In genomic region chr16:24973009-24973631, GRCm38 (mm10) we compare ENCODE assay signal across 20 mouse cellular contexts.
DNase-seq lines count a peak whose midpoint lies in the region; ATAC-seq and TF ChIP-seq lines count a peak whose summit lies in the region.
"Had no signal": no experiment of that assay in that cellular context is flagged by ENCODE, and none has a peak within 500 bp of the region (broad histone marks: within the 10 kb centered on the region; RNA-seq: fewer than 3 reads in every experiment).

No protein-coding gene starts in this region.

- peak; percentile 38 for DNase-seq in embryonic facial prominence, embryonic 14.5 days (ENCODE audit: low spot score)
- no peak for DNase-seq in embryonic facial prominence, embryonic 10.5 days (ENCODE audit: low spot score)
- DNase-seq in splenic B cell, adult 2 months (ENCODE audit: low read depth, low spot score): peak; percentile 58
- no peak for DNase-seq in ovary, adult 18-20 months (ENCODE audit: low spot score)
- no peak for DNase-seq in stomach, postnatal 0 days (ENCODE audit: low spot score)
- DNase-seq: adrenal gland, adult 2 months; cerebellum, adult 18-20 months; liver; liver, postnatal 0 days; lung, postnatal 36 days; retina, postnatal 1 day had no signal

- peaks cover 3% of the 10 kb centered on the region for H3K4me1 ChIP-seq in embryonic facial prominence, embryonic 14.5 days (ENCODE audit: control insufficient read depth, insufficient read depth, low read length)
- H3K4me1 ChIP-seq in embryonic facial prominence, embryonic 10.5 days: no peaks in the 10 kb centered on the region
- peaks cover 16% of the 10 kb centered on the region for H3K4me1 ChIP-seq in heart, embryonic 16.5 days (ENCODE audit: control insufficient read depth, insufficient read depth, low read length)
- H3K4me1 ChIP-seq in heart, embryonic 12.5 days (replicated peaks): peaks cover 4% of the 10 kb centered on the region
- H3K4me1 ChIP-seq in forebrain, embryonic 15.5 days: peaks cover 20% of the 10 kb centered on the region
- no peaks in the 10 kb centered on the region for H3K4me1 ChIP-seq in stomach, postnatal 0 days (replicated peaks; ENCODE audit: control insufficient read depth, insufficient read depth)
- H3K4me1 ChIP-seq: hindbrain, embryonic 12.5 days; kidney, embryonic 15.5 days; midbrain, embryonic 12.5 days; stomach, embryonic 15.5 days had no signal

- WGBS in embryonic facial prominence, embryonic 14.5 days: 67% methylated on average over 5 of the region's 5 CpGs
- whole genome bisulfite sequencing in embryonic facial prominence, embryonic 10.5 days: 83% methylated on average over 5 of the region's 5 CpGs
- 63% methylated on average over 5 of the region's 5 CpGs for WGBS in heart, embryonic 16.5 days
- 72% methylated on average over 5 of the region's 5 CpGs for WGBS in heart, embryonic 12.5 days
- WGBS in forebrain, embryonic 15.5 days: 35% methylated on average over 5 of the region's 5 CpGs
- 72% methylated on average over 5 of the region's 5 CpGs for WGBS in stomach, postnatal 0 days

- H3K27me3 ChIP-seq in embryonic facial prominence, embryonic 14.5 days (replicated peaks; ENCODE audit: control insufficient read depth, insufficient read depth, low read length): no peaks in the 10 kb centered on the region
- H3K27me3 ChIP-seq in embryonic facial prominence, embryonic 10.5 days (replicated peaks; ENCODE audit: low read depth, poor library complexity, severe bottlenecking): no peaks in the 10 kb centered on the region
- no peaks in the 10 kb centered on the region for H3K27me3 ChIP-seq in heart, embryonic 16.5 days (ENCODE audit: control insufficient read depth, insufficient read depth, low read length)
- no peaks in the 10 kb centered on the region for H3K27me3 ChIP-seq in heart, embryonic 12.5 days (replicated peaks)
- H3K27me3 ChIP-seq in forebrain, embryonic 15.5 days: no peaks in the 10 kb centered on the region
- no peaks in the 10 kb centered on the region for H3K27me3 ChIP-seq in splenic B cell, adult 2 months (ENCODE audit: control insufficient read depth, insufficient read depth, low read length, poor library complexity, severe bottlenecking)
- H3K27me3 ChIP-seq in stomach, postnatal 0 days (ENCODE audit: control insufficient read depth, insufficient read depth, low read length): no peaks in the 10 kb centered on the region
- H3K27me3 ChIP-seq: embryonic facial prominence, embryonic 12.5 days; hindbrain, embryonic 12.5 days; kidney, embryonic 15.5 days; midbrain, embryonic 12.5 days; stomach, embryonic 15.5 days had no signal

- no peak for ATAC-seq in embryonic facial prominence, embryonic 14.5 days (ENCODE audit: low read depth)
- no peak for ATAC-seq in heart, embryonic 16.5 days (replicated peaks; ENCODE audit: extremely low read depth, insufficient read depth, low FRiP score)
- no peak for ATAC-seq in heart, embryonic 12.5 days (ENCODE audit: insufficient number of reproducible peaks, low FRiP score)
- peak; percentile 87 for ATAC-seq in forebrain, embryonic 15.5 days (replicated peaks)
- no peak for ATAC-seq in stomach, postnatal 0 days (ENCODE audit: low FRiP score, low TSS enrichment)
- ATAC-seq: inflammation-experienced regulatory T-cells, adult 6 months; liver, postnatal 0 days had no signal

- 0 out of 2 replicates have a peak, but pooled peaks cover 3% of the 10 kb centered on the region for H3K36me3 ChIP-seq in embryonic facial prominence, embryonic 14.5 days (ENCODE audit: control insufficient read depth, insufficient read depth, low read length)
- peaks cover 8% of the 10 kb centered on the region for H3K36me3 ChIP-seq in embryonic facial prominence, embryonic 10.5 days (replicated peaks)
- H3K36me3 ChIP-seq in heart, embryonic 16.5 days (ENCODE audit: control insufficient read depth, insufficient read depth): peaks cover 12% of the 10 kb centered on the region; the same call in 1 of the 2 replicates
- peaks cover 12% of the 10 kb centered on the region for H3K36me3 ChIP-seq in heart, embryonic 12.5 days
- no peaks in the 10 kb centered on the region for H3K36me3 ChIP-seq in forebrain, embryonic 15.5 days
- no peaks in the 10 kb centered on the region; the same call in 1 of the 2 replicates for H3K36me3 ChIP-seq in splenic B cell, adult 2 months (ENCODE audit: control insufficient read depth, insufficient read depth, low read length, poor library complexity, severe bottlenecking)
- H3K36me3 ChIP-seq in stomach, postnatal 0 days (ENCODE audit: control insufficient read depth, insufficient read depth, low read length): peaks cover 6% of the 10 kb centered on the region
- H3K36me3 ChIP-seq: hindbrain, embryonic 12.5 days; midbrain, embryonic 12.5 days had no signal

- H3K9me3 ChIP-seq in embryonic facial prominence, embryonic 14.5 days (ENCODE audit: control insufficient read depth, low read length): no peaks in the 10 kb centered on the region
- no peaks in the 10 kb centered on the region for H3K9me3 ChIP-seq in embryonic facial prominence, embryonic 10.5 days
- H3K9me3 ChIP-seq in heart, embryonic 16.5 days (replicated peaks; ENCODE audit: control insufficient read depth, low read length): no peaks in the 10 kb centered on the region
- no peaks in the 10 kb centered on the region for H3K9me3 ChIP-seq in heart, embryonic 12.5 days (replicated peaks)
- no peaks in the 10 kb centered on the region for H3K9me3 ChIP-seq in forebrain, embryonic 15.5 days
- H3K9me3 ChIP-seq in stomach, postnatal 0 days (ENCODE audit: control insufficient read depth, low read length): no peaks in the 10 kb centered on the region
- H3K9me3 ChIP-seq: embryonic facial prominence, embryonic 12.5 days; hindbrain, embryonic 12.5 days; kidney, embryonic 15.5 days; midbrain, embryonic 12.5 days; stomach, embryonic 15.5 days had no signal

- no peak overlapping the region for H3K9ac ChIP-seq in embryonic facial prominence, embryonic 14.5 days (ENCODE audit: low read depth, low read length)
- no peak overlapping the region; the same call in 1 of the 2 replicates for H3K9ac ChIP-seq in heart, embryonic 16.5 days (ENCODE audit: low read length)
- H3K9ac ChIP-seq in heart, embryonic 12.5 days: no peak overlapping the region
- no peak overlapping the region for H3K9ac ChIP-seq in forebrain, embryonic 15.5 days (replicated peaks)
- no peak overlapping the region for H3K9ac ChIP-seq in stomach, postnatal 0 days (ENCODE audit: low read length)
- H3K9ac ChIP-seq: embryonic facial prominence, embryonic 12.5 days; hindbrain, embryonic 12.5 days; kidney, embryonic 15.5 days; liver, postnatal 0 days; midbrain, embryonic 12.5 days; stomach, embryonic 15.5 days had no signal

- no peak overlapping the region for H3K27ac ChIP-seq in embryonic facial prominence, embryonic 14.5 days (replicated peaks; ENCODE audit: low read depth, low read length)
- H3K27ac ChIP-seq in embryonic facial prominence, embryonic 10.5 days (replicated peaks): no peak overlapping the region
- peak overlapping the region; percentile 76 for H3K27ac ChIP-seq in heart, embryonic 16.5 days (ENCODE audit: low read length)
- H3K27ac ChIP-seq in heart, embryonic 12.5 days (ENCODE audit: poor library complexity, severe bottlenecking): no peak overlapping the region
- H3K27ac ChIP-seq in forebrain, embryonic 15.5 days (replicated peaks): peak overlapping the region; percentile 73
- no peak overlapping the region for H3K27ac ChIP-seq in stomach, postnatal 0 days (replicated peaks)
- H3K27ac ChIP-seq: embryonic facial prominence, embryonic 12.5 days; hindbrain, embryonic 12.5 days; kidney, embryonic 15.5 days; midbrain, embryonic 12.5 days; stomach, embryonic 15.5 days had no signal

- no peak overlapping the region for H3K4me2 ChIP-seq in embryonic facial prominence, embryonic 14.5 days (ENCODE audit: low read depth, low read length)
- peak overlapping the region; percentile 28; the same call in 1 of the 2 replicates for H3K4me2 ChIP-seq in heart, embryonic 16.5 days (ENCODE audit: low read depth, low read length)
- no peak overlapping the region for H3K4me2 ChIP-seq in heart, embryonic 12.5 days
- peak overlapping the region; percentile 0; the same call in 1 of the 2 replicates for H3K4me2 ChIP-seq in forebrain, embryonic 15.5 days (replicated peaks)
- H3K4me2 ChIP-seq in stomach, postnatal 0 days (replicated peaks; ENCODE audit: low read depth): no peak overlapping the region
- H3K4me2 ChIP-seq: embryonic facial prominence, embryonic 12.5 days; hindbrain, embryonic 12.5 days; kidney, embryonic 15.5 days; midbrain, embryonic 12.5 days; stomach, embryonic 15.5 days had no signal

- H3K4me3 ChIP-seq in embryonic facial prominence, embryonic 14.5 days (ENCODE audit: low read depth, low read length): no peak overlapping the region
- no peak overlapping the region for H3K4me3 ChIP-seq in embryonic facial prominence, embryonic 10.5 days
- H3K4me3 ChIP-seq in heart, embryonic 16.5 days (ENCODE audit: low read length): no peak overlapping the region
- H3K4me3 ChIP-seq in heart, embryonic 12.5 days: no peak overlapping the region
- H3K4me3 ChIP-seq in forebrain, embryonic 15.5 days: no peak overlapping the region
- H3K4me3 ChIP-seq in stomach, postnatal 0 days (ENCODE audit: low read depth, low read length): no peak overlapping the region
- H3K4me3 ChIP-seq: embryonic facial prominence, embryonic 12.5 days; hindbrain, embryonic 12.5 days; kidney, embryonic 15.5 days; midbrain, embryonic 12.5 days; stomach, embryonic 15.5 days had no signal

- no peak for TF ChIP-seq CTCF in stomach, postnatal 0 days (IDR thresholded peaks at IDR 0.05; ENCODE audit: low read depth)

- no peak for TF ChIP-seq EP300 in stomach, postnatal 0 days (optimal IDR thresholded peaks at IDR 0.05)

Comparison
In these comparisons a context has a peak if more than half of its experiments do, and no peak if none do; other contexts are left out.
1. DNase-seq: peak in embryonic facial prominence, embryonic 14.5 days (single experiment) and splenic B cell, adult 2 months (single experiment); none in embryonic facial prominence, embryonic 10.5 days (single experiment), ovary, adult 18-20 months (single experiment) and stomach, postnatal 0 days (single experiment).
2. H3K27ac ChIP-seq: peak in heart, embryonic 16.5 days (single experiment) and forebrain, embryonic 15.5 days (single experiment); none in embryonic facial prominence, embryonic 14.5 days (single experiment), embryonic facial prominence, embryonic 10.5 days (single experiment), heart, embryonic 12.5 days (single experiment) and stomach, postnatal 0 days (single experiment).
3. H3K4me2 ChIP-seq: peak in heart, embryonic 16.5 days (single experiment) and forebrain, embryonic 15.5 days (single experiment); none in embryonic facial prominence, embryonic 14.5 days (single experiment), heart, embryonic 12.5 days (single experiment) and stomach, postnatal 0 days (single experiment).